Mouse (Mus musculus) forebrain, embryonic 15.5 days (tissue): ENCODE results near the gene Ccdc141. TPM values are rescaled to one million over a fixed set of nuclear protein-coding genes. Genes with fewer than 3 reads are reported as not detected.

Experiments used
- ATAC-seq: fragments of 200-750 bp; cut with Nextera tagmentation; replicated peaks from 2 replicates; pipeline ENCODE4 v1.8.0; 2017; ENCODE audit warnings: mild to moderate bottlenecking, moderate TSS enrichment, moderate library complexity
- H3K27ac ChIP-seq: fragments of 300-500 bp; sonication (generic); replicated peaks from 2 replicates; pipeline ENCODE4 v1.5.1; 2015; ENCODE audit warnings: mild to moderate bottlenecking, inconsistent platforms
- H3K27me3 ChIP-seq: fragments of 300-500 bp; sonication (generic); 2 replicates; pipeline ENCODE4 v1.6.1; 2015; ENCODE audit warnings: inconsistent platforms
- H3K36me3 ChIP-seq: fragments of 300-500 bp; sonication (generic); 2 replicates; pipeline ENCODE4 v1.6.1; 2015; ENCODE audit warnings: mild to moderate bottlenecking, inconsistent platforms
- H3K4me1 ChIP-seq: fragments of 300-500 bp; sonication (generic); 2 replicates; pipeline ENCODE4 v1.6.1; 2015; ENCODE audit warnings: inconsistent platforms
- H3K4me2 ChIP-seq: fragments of 300-500 bp; sonication (generic); replicated peaks from 2 replicates; pipeline ENCODE4 v1.6.1; 2015; ENCODE audit warnings: mild to moderate bottlenecking, inconsistent platforms
- H3K4me3 ChIP-seq: fragments of 300-500 bp; sonication (generic); 2 replicates; pipeline ENCODE4 v1.5.1; 2015; ENCODE audit warnings: mild to moderate bottlenecking, inconsistent platforms
- H3K9ac ChIP-seq: fragments of 300-500 bp; sonication (generic); replicated peaks from 2 replicates; pipeline ENCODE4 v1.6.1; 2015; ENCODE audit warnings: mild to moderate bottlenecking, inconsistent platforms
- H3K9me3 ChIP-seq: fragments of 300-500 bp; sonication (generic); 2 replicates; pipeline ENCODE4 v1.6.1; 2016; ENCODE audit warnings: inconsistent platforms
- WGBS: fragments of 180-500 bp; shearing (Covaris S2); methylation state at CpG from one replicate; pipeline ENCODE4 v1.1.7; 2015; ENCODE audit warnings: mixed read lengths; 5-methylcytosine and 5-hydroxymethylcytosine counted together
- polyA plus RNA-seq: library from polyadenylated mRNA; unstranded; fragments of >200 nt; fragmentation: Nextera tagmentation; extraction: Ambion mirVana; gene quantifications from 2 replicates; pipeline ENCODE4 v1.2.1, GENCODE M21; 2015

Gene Ccdc141
- polyA plus RNA-seq, 1 experiment from 2014 or later = 8.2 TPM

GRCm38 (mm10) chr2:77172241-77172671 is 1.8 kb upstream of the Ccdc141 start:
- Histone ChIP-seq H3K27me3 (no peaks in the 10 kb centered on the region), H3K36me3 (no peaks in the 10 kb centered on the region), H3K9ac (no peak overlapping the region), H3K9me3 (no peaks in the 10 kb centered on the region), H3K4me2 (peak overlapping the region; percentile 31; the same call in 1 of the 2 replicates), H3K27ac (no peak overlapping the region), H3K4me1 (peaks cover 34% of the 10 kb centered on the region), H3K4me3 (no peak overlapping the region)
- ATAC-seq = no peak
- WGBS = 11% methylated on average over 10 of the region's 10 CpGs

- peak; percentile 59 for ATAC-seq
- Histone ChIP-seq H3K4me1 (peaks cover 34% of the 10 kb centered on the region), H3K9me3 (no peaks in the 10 kb centered on the region), H3K4me3 (0 out of 2 replicates have a peak overlapping the region, but pooled peaks have one; percentile 7), H3K27ac (no peak overlapping the region), H3K4me2 (peak overlapping the region; percentile 31), H3K9ac (no peak overlapping the region; the same call in 1 of the 2 replicates), H3K36me3 (no peaks in the 10 kb centered on the region), H3K27me3 (no peaks in the 10 kb centered on the region)
- WGBS = 39% methylated on average over 23 of the region's 23 CpGs
Measured at GRCm38 (mm10) chr2:77171444-77172240, 1.2 kb upstream of the Ccdc141 start.

- 3% methylated on average over 21 of the region's 21 CpGs for WGBS
- no peaks in the 10 kb centered on the region for H3K9me3 ChIP-seq
- H3K4me1 ChIP-seq = peaks cover 34% of the 10 kb centered on the region
- peak overlapping the region; percentile 36 for H3K4me3 ChIP-seq
- H3K27ac ChIP-seq = no peak overlapping the region
- H3K4me2 ChIP-seq = peak overlapping the region; percentile 59
- peak overlapping the region; percentile 28 for H3K9ac ChIP-seq
- H3K27me3 ChIP-seq = no peaks in the 10 kb centered on the region
- peak; percentile 30; the same call in 1 of the 2 replicates for ATAC-seq
- no peaks in the 10 kb centered on the region for H3K36me3 ChIP-seq
Measured at GRCm38 (mm10) chr2:77169916-77170632, 362 bp downstream of the Ccdc141 start.

GRCm38 (mm10) chr2:77169218-77169617 is 1.2 kb downstream of the Ccdc141 start:
- ATAC-seq = no peak
- H3K9me3 ChIP-seq = no peaks in the 10 kb centered on the region
- H3K4me3 ChIP-seq = no peak overlapping the region
- H3K36me3 ChIP-seq = no peaks in the 10 kb centered on the region
- no peak overlapping the region for H3K9ac ChIP-seq
- no peaks in the 10 kb centered on the region for H3K27me3 ChIP-seq
- H3K4me1 ChIP-seq = peaks cover 30% of the 10 kb centered on the region
- WGBS = 75% methylated on average over 4 of the region's 4 CpGs
- no peak overlapping the region for H3K4me2 ChIP-seq
- no peak overlapping the region for H3K27ac ChIP-seq

- no peak overlapping the region for H3K4me2 ChIP-seq
- H3K36me3 ChIP-seq = no peaks in the 10 kb centered on the region
- H3K27ac ChIP-seq = no peak overlapping the region
- peaks cover 30% of the 10 kb centered on the region for H3K4me1 ChIP-seq
- no peaks in the 10 kb centered on the region for H3K9me3 ChIP-seq
- no peak overlapping the region for H3K9ac ChIP-seq
- 88% methylated on average over 7 of the region's 7 CpGs for WGBS
- H3K4me3 ChIP-seq = no peak overlapping the region
- no peaks in the 10 kb centered on the region for H3K27me3 ChIP-seq
- no peak for ATAC-seq
Measured at GRCm38 (mm10) chr2:77168781-77169180, 1.7 kb downstream of the Ccdc141 start.

GRCm38 (mm10) chr2:77168081-77168685 is 2.3 kb downstream of the Ccdc141 start:
- WGBS = 88% methylated on average over 13 of the region's 13 CpGs
- Histone ChIP-seq H3K9ac (no peak overlapping the region), H3K27ac (no peak overlapping the region), H3K9me3 (no peaks in the 10 kb centered on the region), H3K4me3 (no peak overlapping the region), H3K27me3 (no peaks in the 10 kb centered on the region), H3K36me3 (no peaks in the 10 kb centered on the region), H3K4me2 (no peak overlapping the region), H3K4me1 (peaks cover 30% of the 10 kb centered on the region)
- ATAC-seq = no peak

GRCm38 (mm10) chr2:77166366-77166765 is 4.1 kb downstream of the Ccdc141 start:
- H3K9ac ChIP-seq = no peak overlapping the region
- H3K9me3 ChIP-seq = no peaks in the 10 kb centered on the region
- H3K36me3 ChIP-seq = no peaks in the 10 kb centered on the region
- H3K4me1 ChIP-seq = peaks cover 18% of the 10 kb centered on the region
- no peaks in the 10 kb centered on the region for H3K27me3 ChIP-seq
- H3K4me2 ChIP-seq = no peak overlapping the region
- WGBS = 75% methylated on average over 4 of the region's 4 CpGs
- H3K27ac ChIP-seq = no peak overlapping the region
- ATAC-seq = no peak
- no peak overlapping the region for H3K4me3 ChIP-seq

GRCm38 (mm10) chr2:77164662-77165061 is 5.8 kb downstream of the Ccdc141 start:
- Histone ChIP-seq H3K27ac (no peak overlapping the region), H3K4me1 (peaks cover 2% of the 10 kb centered on the region), H3K36me3 (no peaks in the 10 kb centered on the region), H3K27me3 (no peaks in the 10 kb centered on the region), H3K9ac (no peak overlapping the region), H3K4me3 (no peak overlapping the region), H3K9me3 (no peaks in the 10 kb centered on the region), H3K4me2 (no peak overlapping the region)
- 91% methylated on average over 3 of the region's 3 CpGs for WGBS
- ATAC-seq = no peak

GRCm38 (mm10) chr2:77163381-77163780 is 7.1 kb downstream of the Ccdc141 start:
- WGBS = 86% methylated on average over 3 of the region's 3 CpGs
- H3K27me3 ChIP-seq = no peaks in the 10 kb centered on the region
- H3K9me3 ChIP-seq = no peaks in the 10 kb centered on the region
- ATAC-seq = no peak
- no peaks in the 10 kb centered on the region for H3K36me3 ChIP-seq
- H3K27ac ChIP-seq = no peak overlapping the region
- no peak overlapping the region for H3K4me3 ChIP-seq
- H3K4me1 ChIP-seq = peaks cover 2% of the 10 kb centered on the region; the same call in 1 of the 2 replicates
- H3K9ac ChIP-seq = no peak overlapping the region
- no peak overlapping the region for H3K4me2 ChIP-seq

GRCm38 (mm10) chr2:77162135-77162534 is 8.3 kb downstream of the Ccdc141 start:
- no peak overlapping the region for H3K9ac ChIP-seq
- no peak overlapping the region for H3K4me2 ChIP-seq
- H3K9me3 ChIP-seq = no peaks in the 10 kb centered on the region
- ATAC-seq = no peak
- H3K27ac ChIP-seq = no peak overlapping the region
- WGBS = 85% methylated on average over 3 of the region's 3 CpGs
- no peaks in the 10 kb centered on the region for H3K36me3 ChIP-seq
- no peaks in the 10 kb centered on the region for H3K27me3 ChIP-seq
- peaks cover 2% of the 10 kb centered on the region; the same call in 1 of the 2 replicates for H3K4me1 ChIP-seq
- H3K4me3 ChIP-seq = no peak overlapping the region

- Histone ChIP-seq H3K27ac (no peak overlapping the region), H3K4me3 (no peak overlapping the region), H3K36me3 (no peaks in the 10 kb centered on the region), H3K4me1 (peaks cover 2% of the 10 kb centered on the region; the same call in 1 of the 2 replicates), H3K4me2 (no peak overlapping the region), H3K9ac (no peak overlapping the region), H3K9me3 (no peaks in the 10 kb centered on the region), H3K27me3 (no peaks in the 10 kb centered on the region)
- WGBS = 93% methylated on average over 4 of the region's 4 CpGs
- no peak for ATAC-seq
Measured at GRCm38 (mm10) chr2:77157546-77157945, 12.9 kb downstream of the Ccdc141 start.

- 57% methylated on average over 4 of the region's 4 CpGs for WGBS
- no peak overlapping the region for H3K4me2 ChIP-seq
- no peak for ATAC-seq
- H3K9ac ChIP-seq = no peak overlapping the region
- H3K4me3 ChIP-seq = no peak overlapping the region
- no peak overlapping the region for H3K27ac ChIP-seq
- H3K27me3 ChIP-seq = no peaks in the 10 kb centered on the region
- no peaks in the 10 kb centered on the region for H3K36me3 ChIP-seq
- peaks cover 8% of the 10 kb centered on the region for H3K4me1 ChIP-seq
- H3K9me3 ChIP-seq = no peaks in the 10 kb centered on the region
Measured at GRCm38 (mm10) chr2:77154080-77154479, 16.4 kb downstream of the Ccdc141 start.
